Mouse (Mus musculus): Measurements from ENCODE around the gene Parp14. TPM values are rescaled to one million over a fixed set of nuclear protein-coding genes. Genes with fewer than 3 reads are reported as not detected.

The Parp14 gene
- polyA plus RNA-seq (2012; rRNA removed) = 1.2 and 1.7 TPM in 2 replicates

GRCm38 (mm10) chr16:35871048-35871851 lies at the start of gene Parp14:
Parp14 (minus strand) TSS chr16:35871544.

Other genes starting within 250 kb of the Parp14 start
- 49.0 and 49.6 TPM in 2 replicates for gene Dirc2, start 102.2 kb downstream of the Parp14 start, polyA plus RNA-seq (2012; rRNA removed)
- gene Hspbap1, start 101.2 kb downstream of the Parp14 start, polyA plus RNA-seq (2012; rRNA removed) = 14.7 and 16.9 TPM in 2 replicates
- 3.1 and 3.7 TPM in 2 replicates for gene Parp9, start 66.9 kb upstream of the Parp14 start, polyA plus RNA-seq (2012; rRNA removed)
- gene Dtx3l, start 67.6 kb upstream of the Parp14 start, polyA plus RNA-seq (2012; rRNA removed) = 1.7 and 1.8 TPM in 2 replicates
- 29.4 and 34.6 TPM in 2 replicates for gene Kpna1, start 107.2 kb upstream of the Parp14 start, polyA plus RNA-seq (2012; rRNA removed)
- 7.3 and 8.0 TPM in 2 replicates for gene Wdr5b, start 169.6 kb upstream of the Parp14 start, polyA plus RNA-seq (2012; rRNA removed)
- gene Fam162a, start 200.1 kb upstream of the Parp14 start, polyA plus RNA-seq (2012; rRNA removed) = 156 and 159 TPM in 2 replicates
- 31.8 and 33.9 TPM in 2 replicates for gene Ccdc58, start 200.1 kb upstream of the Parp14 start, polyA plus RNA-seq (2012; rRNA removed)

All from central nervous system, embryonic 14 days (tissue).